Mouse (Mus musculus): ENCODE results near the gene Naip2.
"Not testable (repeated sequence)": the region's sequence is repeated elsewhere in the genome, so short reads cannot be mapped to it uniquely, and the experiment has no call there.

GRCm38 (mm10) chr13:100183111-100183510, 18.8 kb downstream of the Naip2 start:
- TF ChIP-seq CTCF (IDR thresholded peaks at IDR 0.05; ENCODE audit: low read depth, low read length); POLR2A (IDR thresholded peaks at IDR 0.05; ENCODE audit: extremely low read depth, insufficient read depth, low read length): not testable (repeated sequence)
